Mouse (Mus musculus) liver, embryonic 14.5 days (tissue): ENCODE measurements around the gene Vars. TPM values are rescaled to one million over a fixed set of nuclear protein-coding genes. Genes with fewer than 3 reads are reported as not detected.
A peak's percentile ranks its signal among the peaks of the same experiment; 100 is the strongest.

Source experiments
- ATAC-seq: fragments of 200-750 bp; cut with Nextera tagmentation; 2 replicates; pipeline ENCODE4 v1.8.0; 2017; ENCODE audit warnings: moderate number of reproducible peaks, mild to moderate bottlenecking, moderate library complexity; ENCODE audit not compliant: insufficient read depth
- DNase-seq, 3 experiments: peaks; one replicate each; pipeline ENCODE4 v3.0.0-alpha.2; 2012 to 2013; ENCODE audit warnings: low read depth in 3 of 3, low spot score in 3 of 3
- H3K27ac ChIP-seq: fragments of 300-500 bp; sonication (generic); 2 replicates; pipeline ENCODE4 v1.5.1; 2014; ENCODE audit warnings: moderate library complexity, mild to moderate bottlenecking, control low read depth, inconsistent platforms
- H3K27me3 ChIP-seq: fragments of 300-500 bp; sonication (generic); 2 replicates; pipeline ENCODE4 v1.6.1; 2014; ENCODE audit warnings: mild to moderate bottlenecking, low read length, moderate library complexity; ENCODE audit not compliant: control insufficient read depth, insufficient read depth
- H3K36me3 ChIP-seq: fragments of 300-500 bp; sonication (generic); replicated peaks from 2 replicates; pipeline ENCODE4 v1.6.1; 2014; ENCODE audit warnings: low read depth; ENCODE audit not compliant: control insufficient read depth, insufficient read depth
- H3K4me1 ChIP-seq, 2 experiments: fragments of 200-500 bp in 1 of 2; fragments of 300-500 bp in 1 of 2; sonication (generic) in 1 of 2; replicated peaks; 2 replicates each; pipeline ENCODE4 v1.6.1; 2012 to 2014; ENCODE audit warnings: antibody characterized with exemption in 1 of 2, inconsistent platforms in 1 of 2, low read length in 1 of 2; ENCODE audit not compliant: control insufficient read depth in 2 of 2, insufficient read depth in 2 of 2
- H3K4me2 ChIP-seq: fragments of 300-500 bp; sonication (generic); 2 replicates; pipeline ENCODE4 v1.6.1; 2014; ENCODE audit warnings: low read depth, mild to moderate bottlenecking, control low read depth, moderate library complexity
- H3K4me3 ChIP-seq, 2 experiments: fragments of 200-500 bp in 1 of 2; fragments of 300-500 bp in 1 of 2; sonication (generic) in 1 of 2; 2 replicates each; pipeline ENCODE4 v1.5.1; 2012 to 2014; ENCODE audit warnings: low read depth in 2 of 2, low read length in 2 of 2, mild to moderate bottlenecking in 2 of 2, control low read depth in 1 of 2, inconsistent platforms in 1 of 2, moderate library complexity in 1 of 2; ENCODE audit not compliant: insufficient read depth in 1 of 2
- H3K9ac ChIP-seq: fragments of 300-500 bp; sonication (generic); replicated peaks from 2 replicates; pipeline ENCODE4 v1.6.1; 2014; ENCODE audit warnings: mild to moderate bottlenecking, control low read depth, moderate library complexity
- H3K9me3 ChIP-seq: fragments of 300-500 bp; sonication (generic); 2 replicates; pipeline ENCODE4 v1.6.1; 2016; ENCODE audit warnings: low read length, mixed read lengths; ENCODE audit not compliant: control insufficient read depth
- CTCF ChIP-seq: IDR thresholded peaks from 2 replicates; pipeline ENCODE4 v1.5.1; 2016; ENCODE audit warnings: antibody characterized with exemption, low read depth, control low read depth
- EP300 ChIP-seq: IDR thresholded peaks from 2 replicates; pipeline ENCODE4 v1.6.1; 2016; ENCODE audit warnings: antibody characterized with exemption, low read depth
- whole genome bisulfite sequencing: fragments of 180-500 bp; shearing (Covaris S2); extraction: QIAGEN DNeasy Blood & Tissue Kit; methylation state at CpG from one replicate; pipeline ENCODE4 v1.1.7; 2014; ENCODE audit not compliant: insufficient replicate concordance; 5-methylcytosine and 5-hydroxymethylcytosine counted together
- polyA plus RNA-seq, 2 experiments: library from polyadenylated mRNA; depleted of rRNA in 1 of 2; stranded (reverse) in 1 of 2; unstranded in 1 of 2; fragments of >200 nt; fragmentation: Nextera tagmentation in 1 of 2; extraction: Ambion mirVana in 1 of 2; gene quantifications; 2 replicates each; pipeline versions ENCODE4 v1.2.1 to v1.2.3; 2012 to 2014

Vars gene
- polyA plus RNA-seq, 2 experiments, result 61.7 to 67.6 TPM

- Histone ChIP-seq H3K9me3 (no peaks in the 10 kb centered on the region), H3K9ac (peak overlapping the region; percentile 87), H3K4me1 (peaks cover 34 to 35% of the 10 kb centered on the region in 2 experiments), H3K36me3 (peaks cover 40% of the 10 kb centered on the region), H3K4me2 (peak overlapping the region; percentile 98), H3K4me3 (peak overlapping the region; percentile 81 to 93), H3K27ac (0 out of 2 replicates have a peak overlapping the region, but pooled peaks have one; percentile 87), H3K27me3 (no peaks in the 10 kb centered on the region)
- DNase-seq (no peak), ATAC-seq (no peak)
- TF ChIP-seq EP300, result no peak
- no peak for TF ChIP-seq CTCF
- 76% methylated on average over 12 of the region's 12 CpGs for WGBS
Measured at GRCm38 (mm10) chr17:35052271-35052798, 51.5 kb downstream of the Vars start.

GRCm38 (mm10) chr17:35055691-35056495, 55.1 kb downstream of the Vars start:
- Histone ChIP-seq H3K27ac (no peak overlapping the region), H3K4me1 (peaks cover 13 to 18% of the 10 kb centered on the region in 2 experiments), H3K9ac (no peak overlapping the region), H3K4me2 (no peak overlapping the region), H3K9me3 (no peaks in the 10 kb centered on the region), H3K4me3 (no peak overlapping the region), H3K27me3 (no peaks in the 10 kb centered on the region), H3K36me3 (peaks cover 40% of the 10 kb centered on the region)
- TF ChIP-seq EP300, result no peak
- TF ChIP-seq CTCF, result no peak
- WGBS, result 80% methylated on average over 7 of the region's 7 CpGs
- DNase-seq (no peak), ATAC-seq (no peak)

- Histone ChIP-seq H3K4me3 (no peak overlapping the region), H3K27ac (no peak overlapping the region), H3K36me3 (peaks cover 39% of the 10 kb centered on the region), H3K9me3 (no peaks in the 10 kb centered on the region), H3K27me3 (no peaks in the 10 kb centered on the region), H3K9ac (no peak overlapping the region), H3K4me1 (peaks cover 6 to 12% of the 10 kb centered on the region in 2 experiments), H3K4me2 (no peak overlapping the region)
- TF ChIP-seq CTCF (no peak), EP300 (no peak)
- DNase-seq (no peak), ATAC-seq (peak; percentile 16; the same call in 1 of the 2 replicates)
- 21% methylated on average over 3 of the region's 3 CpGs for WGBS
Measured at GRCm38 (mm10) chr17:35057090-35057489, 56.3 kb downstream of the Vars start.

- Histone ChIP-seq H3K27ac (no peak overlapping the region), H3K27me3 (no peaks in the 10 kb centered on the region; the same call in 1 of the 2 replicates), H3K4me1 (peaks cover 4 to 8% of the 10 kb centered on the region in 2 experiments; a peak in 3 of 4 replicates), H3K4me3 (no peak overlapping the region), H3K9ac (no peak overlapping the region), H3K4me2 (no peak overlapping the region; the same call in 1 of the 2 replicates), H3K9me3 (no peaks in the 10 kb centered on the region), H3K36me3 (peaks cover 27% of the 10 kb centered on the region)
- TF ChIP-seq EP300, result no peak
- TF ChIP-seq CTCF, result no peak
- 63% methylated on average over 9 of the region's 9 CpGs for WGBS
- DNase-seq, result no peak
- ATAC-seq, result no peak
Measured at GRCm38 (mm10) chr17:35058316-35058715, 57.5 kb downstream of the Vars start.
